Mouse (Mus musculus) embryonic facial prominence, embryonic 11.5 days (tissue): ENCODE measurements around the gene Lsamp. TPM values are rescaled to one million over a fixed set of nuclear protein-coding genes. Genes with fewer than 3 reads are reported as not detected.

Source experiments
- ATAC-seq: fragments of 200-750 bp; cut with Nextera tagmentation; replicated peaks from 2 replicates; pipeline ENCODE4 v1.8.0; 2017; ENCODE audit warnings: low read depth; ENCODE audit not compliant: insufficient number of reproducible peaks, low FRiP score, low TSS enrichment
- DNase-seq: peaks from one replicate; pipeline ENCODE4 v3.0.0-alpha.2; 2015; ENCODE audit warnings: low spot score
- H3K27ac ChIP-seq: fragments of 300-500 bp; sonication (generic); replicated peaks from 2 replicates; pipeline ENCODE4 v1.5.1; 2014; ENCODE audit warnings: mild to moderate bottlenecking, low read depth, low read length, control low read depth
- H3K27me3 ChIP-seq: fragments of 300-500 bp; sonication (generic); 2 replicates; pipeline ENCODE4 v1.6.1; 2014; ENCODE audit warnings: mild to moderate bottlenecking, low read length, moderate library complexity, mixed read lengths; ENCODE audit not compliant: control insufficient read depth, insufficient read depth
- H3K36me3 ChIP-seq: fragments of 300-500 bp; sonication (generic); replicated peaks from 2 replicates; pipeline ENCODE4 v1.6.1; 2014; ENCODE audit warnings: low read depth, mild to moderate bottlenecking, low read length, moderate library complexity, mixed read lengths; ENCODE audit not compliant: control insufficient read depth, insufficient read depth
- H3K4me1 ChIP-seq: fragments of 300-500 bp; sonication (generic); 2 replicates; pipeline ENCODE4 v1.6.1; 2014; ENCODE audit warnings: low read length, mixed read lengths; ENCODE audit not compliant: control insufficient read depth, insufficient read depth
- H3K4me2 ChIP-seq: fragments of 300-500 bp; sonication (generic); 2 replicates; pipeline ENCODE4 v1.6.1; 2014; ENCODE audit warnings: low read depth, mild to moderate bottlenecking, control low read depth, low read length, moderate library complexity
- H3K4me3 ChIP-seq: fragments of 300-500 bp; sonication (generic); 2 replicates; pipeline ENCODE4 v1.5.1; 2014; ENCODE audit warnings: low read depth, low read length, control low read depth
- H3K9ac ChIP-seq: fragments of 300-500 bp; sonication (generic); replicated peaks from 2 replicates; pipeline ENCODE4 v1.6.1; 2014; ENCODE audit warnings: mild to moderate bottlenecking, control low read depth, low read length
- H3K9me3 ChIP-seq: fragments of 300-500 bp; sonication (generic); replicated peaks from 2 replicates; pipeline ENCODE4 v1.6.1; 2016; ENCODE audit warnings: mild to moderate bottlenecking, low read length, inconsistent platforms, mixed read lengths; ENCODE audit not compliant: control insufficient read depth
- WGBS: fragments of 180-500 bp; shearing (Covaris S2); extraction: QIAGEN DNeasy Blood & Tissue Kit; methylation state at CpG from one replicate; pipeline ENCODE4 v1.1.7; 2014; 5-methylcytosine and 5-hydroxymethylcytosine counted together
- polyA plus RNA-seq: library from polyadenylated mRNA; unstranded; fragments of >200 nt; fragmentation: Nextera tagmentation; extraction: Ambion mirVana; gene quantifications from 2 replicates; pipeline ENCODE4 v1.2.1, GENCODE M21; 2014

The Lsamp gene
- polyA plus RNA-seq, 1 experiment from 2014 or later: 5.7 TPM

- Histone ChIP-seq H3K27me3 (no peaks in the 10 kb centered on the region), H3K36me3 (no peaks in the 10 kb centered on the region), H3K4me1 (no peaks in the 10 kb centered on the region), H3K27ac (no peak overlapping the region), H3K4me2 (no peak overlapping the region), H3K9ac (no peak overlapping the region), H3K4me3 (no peak overlapping the region), H3K9me3 (no peaks in the 10 kb centered on the region)
- WGBS: 86% methylated on average over 2 of the region's 2 CpGs
- DNase-seq: no peak
- ATAC-seq: no peak
Measured at GRCm38 (mm10) chr16:41839751-41840404, 1855.7 kb downstream of the Lsamp start.

- no peak for ATAC-seq
- WGBS: 93% methylated on average over 6 of the region's 6 CpGs
- H3K27ac ChIP-seq: no peak overlapping the region
Measured at GRCm38 (mm10) chr16:41846903-41847302, 1862.7 kb downstream of the Lsamp start.

GRCm38 (mm10) chr16:41871917-41872593 lies 1887.9 kb downstream of the Lsamp start:
- no peaks in the 10 kb centered on the region for H3K4me1 ChIP-seq
- no peaks in the 10 kb centered on the region for H3K9me3 ChIP-seq
- ATAC-seq (no peak), DNase-seq (no peak)
- H3K27me3 ChIP-seq: no peaks in the 10 kb centered on the region
- H3K4me3 ChIP-seq: no peak overlapping the region
- H3K9ac ChIP-seq: no peak overlapping the region
- 84% methylated on average over 6 of the region's 6 CpGs for WGBS
- no peak overlapping the region for H3K27ac ChIP-seq
- no peak overlapping the region for H3K4me2 ChIP-seq
- H3K36me3 ChIP-seq: no peaks in the 10 kb centered on the region

More at GRCm38 (mm10) chr16:41846903-41847302, 1862.7 kb downstream of the Lsamp start:
- Histone ChIP-seq H3K4me1 (no peaks in the 10 kb centered on the region), H3K4me3 (no peak overlapping the region), H3K27me3 (no peaks in the 10 kb centered on the region), H3K9ac (no peak overlapping the region), H3K36me3 (no peaks in the 10 kb centered on the region), H3K4me2 (no peak overlapping the region), H3K9me3 (no peaks in the 10 kb centered on the region)
- no peak for DNase-seq

GRCm38 (mm10) chr16:41888546-41889165 lies 1904.5 kb downstream of the Lsamp start:
- ATAC-seq: no peak
- WGBS: 84% methylated on average over 16 of the region's 16 CpGs
- H3K9me3 ChIP-seq: no peaks in the 10 kb centered on the region

GRCm38 (mm10) chr16:41900783-41901182 lies 1916.6 kb downstream of the Lsamp start:
- Histone ChIP-seq H3K9ac (no peak overlapping the region), H3K4me3 (no peak overlapping the region), H3K27ac (no peak overlapping the region), H3K4me1 (no peaks in the 10 kb centered on the region), H3K9me3 (no peaks in the 10 kb centered on the region), H3K36me3 (no peaks in the 10 kb centered on the region), H3K27me3 (no peaks in the 10 kb centered on the region), H3K4me2 (no peak overlapping the region)
- no peak for ATAC-seq
- no peak for DNase-seq
- WGBS: 68% methylated on average over 2 of the region's 2 CpGs

More at GRCm38 (mm10) chr16:41888546-41889165, 1904.5 kb downstream of the Lsamp start:
- no peaks in the 10 kb centered on the region for H3K36me3 ChIP-seq
- no peaks in the 10 kb centered on the region for H3K4me1 ChIP-seq
- H3K4me2 ChIP-seq: no peak overlapping the region
- H3K27me3 ChIP-seq: no peaks in the 10 kb centered on the region
- no peak overlapping the region for H3K4me3 ChIP-seq
- DNase-seq: no peak
- no peak overlapping the region for H3K27ac ChIP-seq
- H3K9ac ChIP-seq: no peak overlapping the region

GRCm38 (mm10) chr16:41903654-41904053 lies 1919.5 kb downstream of the Lsamp start:
- ATAC-seq (no peak), DNase-seq (no peak)
- 80% methylated on average over 3 of the region's 3 CpGs for WGBS
- H3K9me3 ChIP-seq: no peaks in the 10 kb centered on the region
- H3K9ac ChIP-seq: no peak overlapping the region
- H3K27ac ChIP-seq: no peak overlapping the region
- H3K27me3 ChIP-seq: no peaks in the 10 kb centered on the region
- H3K4me1 ChIP-seq: no peaks in the 10 kb centered on the region
- H3K36me3 ChIP-seq: no peaks in the 10 kb centered on the region
- no peak overlapping the region for H3K4me2 ChIP-seq
- no peak overlapping the region for H3K4me3 ChIP-seq

GRCm38 (mm10) chr16:41912584-41913193 lies 1928.5 kb downstream of the Lsamp start:
- no peak for DNase-seq
- H3K9ac ChIP-seq: no peak overlapping the region
- no peaks in the 10 kb centered on the region for H3K4me1 ChIP-seq
- H3K27me3 ChIP-seq: no peaks in the 10 kb centered on the region
- ATAC-seq: no peak
- H3K27ac ChIP-seq: no peak overlapping the region
- WGBS: 80% methylated on average over 4 of the region's 4 CpGs
- H3K4me3 ChIP-seq: no peak overlapping the region
- no peak overlapping the region for H3K4me2 ChIP-seq
- H3K9me3 ChIP-seq: no peaks in the 10 kb centered on the region
- no peaks in the 10 kb centered on the region for H3K36me3 ChIP-seq

GRCm38 (mm10) chr16:41913346-41913745 lies 1929.2 kb downstream of the Lsamp start:
- DNase-seq (no peak), ATAC-seq (no peak)
- H3K4me1 ChIP-seq: no peaks in the 10 kb centered on the region
- no peak overlapping the region for H3K9ac ChIP-seq
- no peaks in the 10 kb centered on the region for H3K9me3 ChIP-seq
- H3K36me3 ChIP-seq: no peaks in the 10 kb centered on the region
- no peak overlapping the region for H3K4me3 ChIP-seq
- H3K27ac ChIP-seq: no peak overlapping the region
- 87% methylated on average over 4 of the region's 4 CpGs for WGBS
- H3K4me2 ChIP-seq: no peak overlapping the region
- no peaks in the 10 kb centered on the region for H3K27me3 ChIP-seq
